Mouse (Mus musculus): ENCODE data around the gene Cbx7. TPM values are rescaled to one million over a fixed set of nuclear protein-coding genes. Genes with fewer than 3 reads are reported as not detected.

The Cbx7 gene
- polyA plus RNA-seq, 1 experiment from 2014 or later, result 0.89 TPM

DNA sequence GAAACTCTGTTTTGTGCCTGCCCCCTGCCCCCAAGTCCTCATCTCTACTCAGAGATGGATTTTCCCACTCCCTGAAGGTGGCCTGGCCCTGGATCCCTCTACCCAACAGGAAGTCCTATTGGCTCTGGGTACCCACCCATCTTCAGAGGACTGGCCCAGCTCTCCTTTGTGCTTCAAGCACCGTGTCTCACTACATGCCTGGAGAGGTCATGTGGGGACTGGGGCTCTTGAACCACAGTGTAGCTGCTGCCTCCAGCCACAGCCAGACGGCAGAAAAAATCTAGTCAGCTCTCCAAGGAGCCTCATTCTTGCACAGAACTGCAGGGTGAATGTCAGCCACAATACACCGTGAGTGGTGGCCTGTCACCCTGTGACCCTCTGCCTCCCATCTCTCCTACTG is 27.1 kb upstream of the Cbx7 start:
- WGBS (ENCODE audit: insufficient replicate concordance), result 59% methylated on average over 3 of the region's 3 CpGs
- Histone ChIP-seq H3K9me3 (replicated peaks) (no peaks in the 10 kb centered on the region), H3K9ac (no peak overlapping the region), H3K27ac (no peak overlapping the region), H3K4me2 (no peak overlapping the region), H3K4me1 (replicated peaks) (peaks cover 7% of the 10 kb centered on the region), H3K4me3 (replicated peaks) (no peak overlapping the region), H3K27me3 (no peaks in the 10 kb centered on the region), H3K36me3 (no peaks in the 10 kb centered on the region)
- DNase-seq, result no peak
- ATAC-seq (ENCODE audit: low read depth), result no peak

DNA sequence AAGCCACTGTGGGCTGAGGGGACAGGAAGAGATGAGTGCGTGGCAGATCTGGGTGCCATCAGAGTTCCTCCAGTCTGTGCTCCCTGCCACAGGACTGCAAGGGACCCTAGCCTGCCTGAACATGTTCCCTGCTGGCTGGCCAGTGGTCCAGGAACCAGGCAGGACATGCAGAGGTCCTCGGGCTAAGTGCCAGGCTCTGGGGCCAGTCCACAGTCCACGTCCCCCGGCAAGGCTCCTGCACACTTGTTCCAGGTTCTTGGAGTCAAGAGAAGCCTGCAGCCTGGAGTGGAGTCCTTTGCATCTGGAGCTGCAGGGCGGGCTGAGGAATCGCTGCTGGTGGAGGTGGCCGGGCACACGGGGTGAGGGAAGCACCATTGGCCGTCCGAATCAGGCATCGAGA is 25.9 kb upstream of the Cbx7 start:
- ATAC-seq (ENCODE audit: low read depth), result no peak
- 76% methylated on average over 11 of the region's 11 CpGs for WGBS (ENCODE audit: insufficient replicate concordance)
- H3K4me3 ChIP-seq (replicated peaks), result no peak overlapping the region

DNA sequence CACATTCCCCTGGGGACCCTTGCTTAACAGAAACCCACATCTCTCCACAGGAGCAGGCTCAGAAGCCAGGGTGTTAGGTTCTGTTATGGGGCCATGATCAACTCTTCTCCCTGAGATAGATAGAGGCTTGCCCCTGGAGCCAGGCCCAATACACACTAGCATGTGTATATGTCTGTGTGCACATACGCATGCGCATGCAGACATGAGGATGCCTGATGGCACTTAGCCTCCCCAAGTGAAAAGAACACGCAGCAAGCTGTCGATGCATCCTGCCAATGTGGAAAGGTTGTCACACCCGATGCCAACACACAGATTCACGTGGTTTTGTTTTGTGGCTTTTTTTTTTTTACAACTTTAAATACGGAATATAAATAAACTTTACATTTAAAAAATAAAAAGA is 24.6 kb upstream of the Cbx7 start:
- no peak overlapping the region for H3K27ac ChIP-seq
- no peak overlapping the region for H3K4me2 ChIP-seq
- peaks cover under 1% of the 10 kb centered on the region for H3K4me1 ChIP-seq (replicated peaks)
- ATAC-seq (ENCODE audit: low read depth) (no peak), DNase-seq (no peak)
- no peaks in the 10 kb centered on the region for H3K9me3 ChIP-seq (replicated peaks)
- H3K9ac ChIP-seq, result no peak overlapping the region
- 73% methylated on average over 7 of the region's 7 CpGs for WGBS (ENCODE audit: insufficient replicate concordance)
- H3K27me3 ChIP-seq, result no peaks in the 10 kb centered on the region
- no peak overlapping the region for H3K4me3 ChIP-seq (replicated peaks)
- no peaks in the 10 kb centered on the region for H3K36me3 ChIP-seq

More for the DNA sequence above, 25.9 kb upstream of the Cbx7 start:
- Histone ChIP-seq H3K9me3 (replicated peaks) (no peaks in the 10 kb centered on the region), H3K36me3 (no peaks in the 10 kb centered on the region), H3K9ac (no peak overlapping the region), H3K4me2 (no peak overlapping the region), H3K4me1 (replicated peaks) (peaks cover 7% of the 10 kb centered on the region), H3K27ac (no peak overlapping the region), H3K27me3 (no peaks in the 10 kb centered on the region)
- no peak for DNase-seq

DNA sequence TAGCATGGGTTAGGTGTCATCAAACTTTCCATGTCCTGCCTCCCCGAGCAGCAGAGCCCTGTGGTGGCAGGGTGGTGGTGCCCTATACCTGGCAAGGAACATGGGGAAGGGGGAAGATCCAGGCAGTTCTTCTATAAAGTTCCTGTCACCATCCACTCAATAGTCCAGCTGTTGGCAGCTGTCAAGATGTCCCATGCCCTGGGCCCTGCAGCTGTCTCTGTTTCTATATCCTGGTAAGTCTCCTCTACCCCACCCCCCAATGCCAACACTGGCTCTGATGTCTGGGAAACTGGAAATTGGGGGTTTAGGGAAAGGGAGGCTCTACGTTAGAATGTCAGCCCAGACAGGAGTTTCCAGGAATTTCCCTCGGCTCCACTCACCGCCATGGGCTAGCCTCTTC is 23.6 kb upstream of the Cbx7 start:
- 69% methylated on average over 4 of the region's 4 CpGs for WGBS (ENCODE audit: insufficient replicate concordance)
- Histone ChIP-seq H3K9ac (no peak overlapping the region), H3K27me3 (no peaks in the 10 kb centered on the region)

DNA sequence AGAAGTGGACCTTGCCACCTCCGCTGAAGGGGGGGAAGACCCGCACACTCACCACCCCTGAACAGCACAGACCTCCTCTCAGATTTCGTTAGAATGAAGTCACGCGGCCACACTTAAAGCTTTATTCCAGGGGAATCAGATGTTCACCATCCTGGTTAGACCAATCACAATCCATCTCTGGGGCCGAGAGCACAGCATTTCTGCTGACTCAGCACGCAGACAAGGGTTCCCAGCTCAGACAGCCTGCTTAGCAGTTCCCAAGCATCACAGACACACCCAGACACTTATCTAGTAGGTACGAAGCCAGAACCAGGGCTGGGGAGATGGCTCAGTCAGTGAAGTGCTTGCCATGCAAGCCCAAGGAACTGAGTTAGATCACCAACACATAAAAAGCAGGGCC is 15.3 kb upstream of the Cbx7 start:
- DNase-seq (no peak), ATAC-seq (ENCODE audit: low read depth) (no peak)
- no peaks in the 10 kb centered on the region for H3K36me3 ChIP-seq
- H3K27ac ChIP-seq, result no peak overlapping the region
- H3K9ac ChIP-seq, result no peak overlapping the region
- peaks cover 5% of the 10 kb centered on the region; the same call in 1 of the 2 replicates for H3K4me1 ChIP-seq (replicated peaks)
- no peaks in the 10 kb centered on the region for H3K9me3 ChIP-seq (replicated peaks)
- no peak overlapping the region for H3K4me3 ChIP-seq (replicated peaks)
- no peak overlapping the region for H3K4me2 ChIP-seq
- H3K27me3 ChIP-seq, result no peaks in the 10 kb centered on the region
- WGBS (ENCODE audit: insufficient replicate concordance), result 54% methylated on average over 8 of the region's 8 CpGs

More for the DNA sequence above, 23.6 kb upstream of the Cbx7 start:
- Histone ChIP-seq H3K27ac (no peak overlapping the region), H3K4me1 (replicated peaks) (no peaks in the 10 kb centered on the region), H3K36me3 (no peaks in the 10 kb centered on the region), H3K4me3 (replicated peaks) (no peak overlapping the region), H3K4me2 (no peak overlapping the region), H3K9me3 (replicated peaks) (no peaks in the 10 kb centered on the region)
- no peak for ATAC-seq (ENCODE audit: low read depth)
- no peak for DNase-seq

DNA sequence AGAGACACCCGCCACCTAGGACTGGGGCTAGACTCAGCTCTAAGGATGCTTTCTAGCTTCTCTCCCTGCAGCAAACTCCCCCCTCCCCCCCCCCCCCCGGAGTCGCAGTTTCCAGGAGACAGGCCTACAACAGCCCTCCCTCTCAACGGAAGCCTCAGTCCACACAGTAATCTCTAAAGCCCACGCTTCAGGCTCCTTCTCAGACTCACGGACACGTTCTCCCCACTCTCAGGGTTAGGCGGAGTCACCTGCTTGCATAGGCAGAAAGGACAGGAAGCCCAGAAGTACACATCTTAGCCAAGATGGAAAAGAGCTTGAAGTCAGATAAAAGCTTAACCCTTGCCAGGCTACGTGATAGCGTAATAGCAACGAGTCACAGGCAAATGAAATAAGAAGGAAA is 14.6 kb upstream of the Cbx7 start:
- H3K27me3 ChIP-seq, result no peaks in the 10 kb centered on the region
- H3K4me1 ChIP-seq (replicated peaks), result peaks cover 5% of the 10 kb centered on the region; the same call in 1 of the 2 replicates
- H3K4me3 ChIP-seq (replicated peaks), result no peak overlapping the region
- H3K27ac ChIP-seq, result no peak overlapping the region
- no peak overlapping the region for H3K9ac ChIP-seq
- ATAC-seq (ENCODE audit: low read depth) (no peak), DNase-seq (no peak)
- WGBS (ENCODE audit: insufficient replicate concordance), result 30% methylated on average over 11 of the region's 11 CpGs
- H3K4me2 ChIP-seq, result no peak overlapping the region
- no peaks in the 10 kb centered on the region for H3K36me3 ChIP-seq
- H3K9me3 ChIP-seq (replicated peaks), result no peaks in the 10 kb centered on the region

DNA sequence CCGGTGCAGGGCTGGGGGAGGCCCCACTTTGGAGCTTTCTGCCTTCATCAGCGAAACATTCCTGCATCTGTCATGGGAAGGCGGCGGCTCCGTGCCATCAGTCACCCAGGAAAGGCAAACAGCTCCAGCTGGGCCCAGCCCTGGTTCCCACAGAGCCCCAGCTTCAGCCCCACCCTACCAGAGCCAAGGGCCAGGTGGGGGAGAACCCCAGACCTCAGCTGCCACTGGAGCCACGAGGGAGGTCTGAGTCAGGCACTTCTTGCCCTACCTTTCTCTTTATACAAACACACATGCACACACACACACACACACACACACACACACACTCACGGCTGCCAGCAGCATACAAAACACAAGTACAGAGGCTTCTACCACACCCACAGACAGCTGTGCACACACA is 13.2 kb upstream of the Cbx7 start:
- Histone ChIP-seq H3K36me3 (no peaks in the 10 kb centered on the region), H3K9me3 (replicated peaks) (no peaks in the 10 kb centered on the region), H3K4me2 (no peak overlapping the region), H3K9ac (no peak overlapping the region), H3K27ac (no peak overlapping the region), H3K27me3 (no peaks in the 10 kb centered on the region), H3K4me3 (replicated peaks) (no peak overlapping the region), H3K4me1 (replicated peaks) (peaks cover 5% of the 10 kb centered on the region; the same call in 1 of the 2 replicates)
- 64% methylated on average over 7 of the region's 7 CpGs for WGBS (ENCODE audit: insufficient replicate concordance)
- DNase-seq (no peak), ATAC-seq (ENCODE audit: low read depth) (no peak)

DNA sequence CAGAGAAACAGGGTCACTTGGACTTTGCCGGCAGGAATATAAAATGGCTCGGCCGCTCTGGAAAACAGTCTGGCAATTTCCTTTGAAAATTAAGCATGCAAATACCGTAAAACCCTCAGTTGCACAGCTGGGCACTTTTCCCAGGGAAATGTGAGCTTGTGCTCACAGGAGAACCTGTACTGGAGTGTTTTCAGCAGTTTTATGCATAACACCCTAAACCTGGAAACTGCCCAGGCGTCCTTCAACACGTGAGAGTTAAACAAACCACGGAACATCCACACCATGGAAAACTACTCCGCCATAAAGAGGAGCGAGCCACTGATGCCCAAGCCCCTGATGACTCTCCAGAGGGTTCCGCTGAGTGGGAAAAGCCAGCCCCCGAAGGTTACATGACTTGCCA is 9.8 kb upstream of the Cbx7 start:
- no peaks in the 10 kb centered on the region for H3K4me1 ChIP-seq (replicated peaks)
- H3K4me2 ChIP-seq, result no peak overlapping the region
- ATAC-seq (ENCODE audit: low read depth), result no peak
- no peaks in the 10 kb centered on the region for H3K9me3 ChIP-seq (replicated peaks)
- 73% methylated on average over 11 of the region's 11 CpGs for WGBS (ENCODE audit: insufficient replicate concordance)
- no peak overlapping the region for H3K4me3 ChIP-seq (replicated peaks)
- no peak overlapping the region for H3K9ac ChIP-seq
- no peaks in the 10 kb centered on the region for H3K36me3 ChIP-seq
- H3K27me3 ChIP-seq, result no peaks in the 10 kb centered on the region
- H3K27ac ChIP-seq, result no peak overlapping the region
- DNase-seq, result no peak

DNA sequence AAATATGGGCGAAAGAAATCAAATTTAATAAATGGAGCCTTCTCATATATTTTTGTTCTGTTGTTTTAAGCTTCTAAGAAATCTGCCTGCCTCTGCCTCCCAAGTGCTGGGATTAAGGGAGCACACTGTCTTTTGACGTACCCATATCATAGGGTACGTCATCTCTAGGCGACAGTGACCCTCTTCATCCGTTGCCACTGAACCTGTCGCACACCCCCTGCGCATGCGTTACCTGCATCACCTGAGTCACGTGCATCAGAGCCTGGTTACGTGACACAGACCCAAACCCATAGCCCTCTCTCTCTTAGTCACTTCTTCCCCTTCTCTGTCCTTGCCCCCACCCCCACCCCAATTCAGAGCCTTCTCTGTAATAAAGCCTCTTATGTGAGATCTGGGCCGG is 1.3 kb upstream of the Cbx7 start:
- H3K9me3 ChIP-seq (replicated peaks), result no peaks in the 10 kb centered on the region
- ATAC-seq (ENCODE audit: low read depth), result no peak
- 86% methylated on average over 11 of the region's 11 CpGs for WGBS (ENCODE audit: insufficient replicate concordance)

DNA sequence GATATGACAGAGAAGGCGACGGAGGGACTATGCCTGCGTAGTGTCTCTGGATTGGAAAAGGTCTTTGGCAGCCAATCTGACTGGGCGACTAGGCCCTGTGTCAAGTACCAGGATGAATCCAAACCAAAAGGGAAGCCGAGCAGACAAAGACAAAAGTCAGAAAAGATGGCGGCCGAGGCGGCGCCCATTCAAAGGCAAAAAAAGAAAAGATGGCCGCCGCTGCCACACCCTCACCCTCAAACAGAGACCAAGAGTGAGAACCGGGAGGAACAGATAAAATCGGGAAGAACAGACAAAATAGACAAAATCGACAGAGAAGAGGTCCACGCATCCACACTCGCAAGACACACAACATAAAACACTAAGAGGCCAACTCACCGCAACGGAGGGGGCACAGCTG is 428 bp downstream of the Cbx7 start:
- no peak overlapping the region for H3K4me3 ChIP-seq (replicated peaks)
- H3K36me3 ChIP-seq, result no peaks in the 10 kb centered on the region
- DNase-seq (no peak), ATAC-seq (ENCODE audit: low read depth) (no peak)
- no peaks in the 10 kb centered on the region for H3K27me3 ChIP-seq
- no peak overlapping the region for H3K4me2 ChIP-seq
- H3K9ac ChIP-seq, result no peak overlapping the region
- 83% methylated on average over 18 of the region's 18 CpGs for whole genome bisulfite sequencing (ENCODE audit: insufficient replicate concordance)
- no peaks in the 10 kb centered on the region for H3K9me3 ChIP-seq (replicated peaks)
- H3K4me1 ChIP-seq (replicated peaks), result no peaks in the 10 kb centered on the region
- H3K27ac ChIP-seq, result no peak overlapping the region

More for the DNA sequence above, 1.3 kb upstream of the Cbx7 start:
- no peak overlapping the region for H3K4me2 ChIP-seq
- no peak overlapping the region for H3K27ac ChIP-seq
- DNase-seq, result no peak
- no peak overlapping the region for H3K9ac ChIP-seq
- no peaks in the 10 kb centered on the region for H3K36me3 ChIP-seq
- H3K4me3 ChIP-seq (replicated peaks), result no peak overlapping the region
- H3K4me1 ChIP-seq (replicated peaks), result no peaks in the 10 kb centered on the region
- H3K27me3 ChIP-seq, result no peaks in the 10 kb centered on the region

DNA sequence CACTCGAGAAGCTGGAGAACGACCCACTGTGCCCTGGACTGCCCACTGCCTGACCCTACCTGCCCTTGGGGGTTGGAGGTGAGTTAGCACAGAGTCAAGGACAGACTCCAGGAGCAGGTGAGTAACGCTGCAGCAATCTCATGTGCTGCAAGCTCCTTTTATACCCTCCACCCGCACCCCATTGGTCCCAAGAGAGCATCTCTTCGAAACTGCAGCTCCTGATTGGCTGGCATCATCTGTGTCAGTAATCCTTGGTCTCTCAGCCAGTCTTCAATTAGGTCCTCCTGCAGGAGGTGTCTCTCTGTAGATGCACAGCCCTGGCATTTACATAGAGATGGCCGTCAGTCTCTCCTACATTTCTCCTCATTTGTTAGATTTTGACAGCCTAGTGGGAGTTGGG is 3.6 kb downstream of the Cbx7 start:
- no peak for DNase-seq
- Histone ChIP-seq H3K27ac (no peak overlapping the region), H3K9me3 (replicated peaks) (no peaks in the 10 kb centered on the region), H3K27me3 (no peaks in the 10 kb centered on the region), H3K36me3 (no peaks in the 10 kb centered on the region), H3K4me2 (no peak overlapping the region), H3K4me3 (replicated peaks) (no peak overlapping the region), H3K4me1 (replicated peaks) (no peaks in the 10 kb centered on the region), H3K9ac (no peak overlapping the region)
- no peak for ATAC-seq (ENCODE audit: low read depth)
- 60% methylated on average over 6 of the region's 6 CpGs for WGBS (ENCODE audit: insufficient replicate concordance)

DNA sequence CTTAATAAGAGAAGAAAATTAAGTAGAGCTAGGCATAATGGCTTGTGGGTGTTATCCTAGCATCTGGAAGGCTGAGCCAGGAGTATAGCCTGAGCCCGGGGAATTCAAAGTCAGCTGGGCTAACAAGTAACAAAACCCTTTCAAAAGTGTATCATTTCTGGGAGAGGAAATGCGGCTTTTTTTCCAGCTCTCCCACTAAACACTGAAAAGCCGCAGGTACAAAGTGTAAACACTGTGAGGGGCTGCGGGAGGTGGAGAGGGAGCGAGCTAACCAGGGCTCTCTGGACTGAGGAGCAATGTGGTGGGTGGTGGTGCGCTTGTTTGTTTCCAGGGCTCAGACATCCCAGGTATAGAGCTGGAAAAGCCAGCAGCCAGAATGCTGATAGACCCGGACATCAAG is 6.5 kb downstream of the Cbx7 start:
- H3K9me3 ChIP-seq (replicated peaks), result no peaks in the 10 kb centered on the region
- DNase-seq (no peak), ATAC-seq (ENCODE audit: low read depth) (no peak)
- no peak overlapping the region for H3K4me3 ChIP-seq (replicated peaks)
- H3K27ac ChIP-seq, result no peak overlapping the region
- no peak overlapping the region for H3K9ac ChIP-seq
- H3K36me3 ChIP-seq, result no peaks in the 10 kb centered on the region
- no peaks in the 10 kb centered on the region for H3K4me1 ChIP-seq (replicated peaks)
- H3K27me3 ChIP-seq, result no peaks in the 10 kb centered on the region
- no peak overlapping the region for H3K4me2 ChIP-seq
- 63% methylated on average over 7 of the region's 7 CpGs for WGBS (ENCODE audit: insufficient replicate concordance)

All from liver, embryonic 13.5 days (tissue).